Mouse (Mus musculus) E14TG2a.4 (cell line): ENCODE results near the gene Arl11.

Experiments
- CTCF ChIP-seq: conservative IDR thresholded peaks from 2 replicates; pipeline ENCODE4 v1.5.1; 2014; ENCODE audit warnings: low read length
- NANOG ChIP-seq: IDR thresholded peaks from 2 replicates; pipeline ENCODE4 v1.6.1; 2014; ENCODE audit warnings: borderline replicate concordance, low read length, mixed read lengths
- POU5F1 ChIP-seq: IDR thresholded peaks from 2 replicates; pipeline ENCODE4 v1.6.1; 2014; ENCODE audit warnings: low read length, borderline replicate concordance

GRCm38 (mm10) chr14:61354251-61355235 lies 45.0 kb downstream of the Arl11 start:
- TF ChIP-seq CTCF (no peak), NANOG (no peak), POU5F1 (no peak)
